Mouse (Mus musculus): ENCODE results near the gene Slc32a1. TPM values are rescaled to one million over a fixed set of nuclear protein-coding genes. Genes with fewer than 3 reads are reported as not detected.

Slc32a1 gene
- total RNA-seq (2017): not detected in 2 replicates

DNA sequence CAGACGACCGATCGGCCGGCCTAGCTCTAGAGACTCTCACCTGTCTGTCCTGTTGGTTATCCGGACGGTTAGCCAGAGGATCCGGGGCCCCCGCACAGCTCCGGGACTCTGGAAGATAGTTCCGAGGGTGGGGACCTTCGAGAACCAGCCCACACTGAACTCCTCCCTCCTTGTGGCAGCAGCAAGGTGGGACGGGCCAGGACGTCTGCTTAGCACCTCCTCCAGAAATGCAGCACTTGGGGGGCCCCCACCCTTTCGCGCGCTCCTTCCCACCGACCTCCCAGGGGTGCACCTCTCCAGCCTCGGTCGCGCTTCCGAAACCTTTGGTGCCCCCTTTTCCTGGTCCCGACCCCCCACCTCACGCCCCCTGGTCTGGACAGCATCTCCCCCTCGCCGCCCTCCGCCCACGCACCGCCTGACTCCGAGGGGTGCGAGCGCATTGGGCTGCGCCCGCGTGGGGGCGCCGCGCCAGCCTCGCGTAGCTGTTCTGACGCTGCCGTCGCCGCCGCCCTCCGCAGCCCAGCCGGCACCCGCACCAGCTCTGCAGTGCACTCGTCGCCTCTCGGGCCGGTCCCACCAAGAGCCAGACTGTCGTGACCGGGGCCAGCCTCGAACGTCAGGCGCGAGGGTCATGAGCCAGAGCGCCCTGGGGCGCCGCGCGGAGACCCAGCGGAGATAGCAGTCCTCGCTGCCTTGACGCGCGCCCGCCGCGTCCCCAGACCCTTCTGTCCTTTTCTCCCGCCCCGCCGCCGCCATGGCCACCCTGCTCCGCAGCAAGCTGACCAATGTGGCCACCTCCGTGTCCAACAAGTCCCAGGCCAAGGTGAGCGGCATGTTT is at the start of gene Slc32a1:
Gene Slc32a1 (plus strand): TSS at position 280 of the 838 bp plus-strand sequence.
- no peak for ATAC-seq (replicated peaks in 1 of 2; ENCODE audit: insufficient read depth in 1 of 2, low FRiP score in 2 of 2, low TSS enrichment in 1 of 2, low read depth in 1 of 2, poor library complexity in 2 of 2, severe bottlenecking in 2 of 2)

- no peak for ATAC-seq (replicated peaks in 1 of 2; ENCODE audit: insufficient read depth in 1 of 2, low FRiP score in 2 of 2, low TSS enrichment in 1 of 2, low read depth in 1 of 2, poor library complexity in 2 of 2, severe bottlenecking in 2 of 2)
Observed at GRCm38 (mm10) chr2:158560801-158561200, 49.8 kb upstream of the Slc32a1 start.

- ATAC-seq (replicated peaks in 1 of 2; ENCODE audit: insufficient read depth in 1 of 2, low FRiP score in 2 of 2, low TSS enrichment in 1 of 2, low read depth in 1 of 2, poor library complexity in 2 of 2, severe bottlenecking in 2 of 2): no peak
Observed at GRCm38 (mm10) chr2:158561371-158562144, 49.0 kb upstream of the Slc32a1 start.

DNA sequence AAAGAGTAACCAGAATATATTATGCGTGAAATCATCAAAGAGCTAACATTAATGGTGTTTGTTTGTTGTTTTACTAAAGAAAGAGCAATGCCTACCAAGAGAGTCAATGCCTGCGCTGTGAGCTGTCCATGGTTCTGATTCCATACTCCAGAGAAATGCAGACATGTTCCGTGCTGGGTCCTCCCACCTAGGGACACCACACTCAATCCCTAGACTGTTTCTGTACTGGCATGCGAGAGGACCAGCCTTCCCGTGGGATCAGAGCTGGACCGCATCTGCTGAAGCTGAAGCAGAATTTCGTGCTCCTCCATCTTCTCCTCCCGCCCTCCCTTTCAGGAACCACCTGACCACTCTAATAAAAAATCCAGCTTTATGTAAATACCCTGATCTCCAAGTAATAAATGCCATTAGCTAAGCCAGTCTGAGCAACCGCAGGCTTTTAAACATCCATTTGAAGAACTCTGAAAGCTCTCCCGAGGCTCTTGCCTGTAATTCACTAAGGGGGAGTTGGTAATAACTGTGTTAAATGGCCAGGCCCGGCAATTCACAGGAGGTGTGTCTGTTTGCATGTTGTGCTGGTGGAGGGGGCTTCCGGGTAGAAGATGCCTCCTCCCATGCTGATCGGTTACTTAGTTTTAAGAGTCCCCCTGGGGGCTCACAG is 40.0 kb upstream of the Slc32a1 start:
- ATAC-seq (replicated peaks in 1 of 2; ENCODE audit: insufficient read depth in 1 of 2, low FRiP score in 2 of 2, low TSS enrichment in 1 of 2, low read depth in 1 of 2, poor library complexity in 2 of 2, severe bottlenecking in 2 of 2): peak; percentile 74 to 76; a peak in 3 of 4 replicates

DNA sequence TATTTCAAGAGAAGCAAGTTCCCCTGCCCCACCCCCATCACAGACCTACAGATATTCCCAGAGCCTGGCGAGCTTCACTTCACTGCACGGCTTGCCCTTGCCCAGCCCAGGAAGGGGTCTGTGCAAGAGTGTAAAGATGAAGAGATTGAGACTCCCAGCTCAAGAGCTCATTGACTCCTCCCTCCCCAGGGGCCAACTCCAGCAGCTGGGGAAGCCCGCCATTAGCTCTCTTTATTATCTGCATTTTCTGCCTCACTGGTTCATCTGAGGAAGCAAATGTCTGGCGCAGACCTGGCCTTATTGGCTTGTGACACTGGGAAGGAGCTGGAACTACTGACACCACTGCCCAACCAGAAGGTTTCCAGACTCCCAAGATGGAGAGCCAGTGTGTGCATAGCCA is 30.6 kb upstream of the Slc32a1 start:
- no peak for ATAC-seq (replicated peaks in 1 of 2; ENCODE audit: insufficient read depth in 1 of 2, low FRiP score in 2 of 2, low TSS enrichment in 1 of 2, low read depth in 1 of 2, poor library complexity in 2 of 2, severe bottlenecking in 2 of 2)

DNA sequence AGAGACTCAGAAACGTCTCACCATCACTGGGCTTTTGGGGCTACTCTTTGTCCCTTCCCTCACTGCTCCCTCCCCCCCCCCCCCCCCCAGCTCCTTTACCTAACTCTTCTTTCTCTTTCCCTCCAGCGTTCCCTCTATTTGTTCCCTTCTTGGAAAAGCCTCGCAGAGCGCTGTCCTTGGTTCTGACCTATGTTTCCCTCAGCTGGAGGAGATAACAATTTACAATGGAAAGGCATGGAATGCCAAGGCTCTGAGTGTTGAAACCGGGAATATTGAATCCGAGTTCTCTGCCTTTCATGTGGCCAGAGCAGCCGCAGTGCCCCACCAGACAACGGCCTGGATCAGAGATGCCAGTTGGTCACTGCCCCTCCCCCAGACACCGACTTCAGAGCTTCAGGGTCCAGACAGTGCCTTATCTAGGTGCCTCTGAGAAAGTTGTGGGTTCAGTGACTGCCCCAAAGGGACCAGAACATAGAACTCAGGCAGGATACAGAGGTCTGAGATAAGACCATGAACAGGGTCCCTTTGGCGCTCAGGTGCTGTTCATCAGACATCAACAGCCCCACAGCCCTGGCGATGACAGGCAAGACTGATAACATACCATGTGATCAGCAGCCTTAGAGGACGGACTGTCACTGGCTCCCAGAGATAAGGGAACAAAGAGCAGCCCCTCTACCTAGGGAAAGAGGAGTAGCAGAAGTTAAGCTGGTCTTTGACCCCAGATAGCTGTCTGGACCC is 25.8 kb upstream of the Slc32a1 start:
- ATAC-seq (replicated peaks in 1 of 2; ENCODE audit: insufficient read depth in 1 of 2, low FRiP score in 2 of 2, low TSS enrichment in 1 of 2, low read depth in 1 of 2, poor library complexity in 2 of 2, severe bottlenecking in 2 of 2): no peak

- ATAC-seq (replicated peaks in 1 of 2; ENCODE audit: insufficient read depth in 1 of 2, low FRiP score in 2 of 2, low TSS enrichment in 1 of 2, low read depth in 1 of 2, poor library complexity in 2 of 2, severe bottlenecking in 2 of 2): no peak
Observed at GRCm38 (mm10) chr2:158588524-158589271, 21.9 kb upstream of the Slc32a1 start.

DNA sequence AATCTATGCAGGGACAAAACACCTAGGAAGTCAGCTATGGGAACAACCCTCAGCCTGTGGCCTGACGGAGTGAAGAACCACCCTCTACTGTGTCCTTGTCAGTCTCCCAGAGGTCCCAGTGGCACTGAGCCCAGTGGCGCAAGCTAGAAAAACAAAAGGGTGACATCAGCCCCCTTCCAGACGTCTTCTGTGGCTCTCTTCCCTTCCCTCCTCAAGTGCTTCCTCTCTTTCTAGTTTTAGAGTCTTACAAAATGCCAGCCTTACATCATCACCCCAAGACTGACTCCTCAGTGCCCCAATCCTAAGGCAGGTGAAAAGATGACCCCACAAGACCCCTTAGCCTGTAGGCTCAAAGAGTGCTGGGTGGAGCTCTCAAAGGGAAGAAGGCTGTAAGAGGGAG is 20.1 kb upstream of the Slc32a1 start:
- no peak for ATAC-seq (replicated peaks in 1 of 2; ENCODE audit: insufficient read depth in 1 of 2, low FRiP score in 2 of 2, low TSS enrichment in 1 of 2, low read depth in 1 of 2, poor library complexity in 2 of 2, severe bottlenecking in 2 of 2)

DNA sequence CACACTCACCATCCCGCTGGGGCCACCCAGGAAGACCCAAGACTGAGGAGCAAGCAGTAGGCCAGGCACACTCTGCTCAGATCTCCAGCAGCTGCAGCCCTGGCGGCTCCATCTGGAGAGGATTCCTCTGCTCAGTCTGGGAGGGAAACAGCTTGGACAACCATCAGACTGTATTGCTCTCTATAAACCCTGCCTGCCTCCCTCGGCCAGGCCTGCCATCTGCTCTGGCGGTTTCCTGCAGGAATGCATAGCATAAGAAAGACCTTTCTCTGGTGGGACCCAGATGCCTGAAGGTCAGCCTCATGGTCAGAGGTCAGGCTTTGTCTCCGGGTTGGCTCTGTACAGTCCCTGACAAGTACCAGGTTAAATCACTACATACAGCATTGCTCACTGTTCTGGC is 19.3 kb upstream of the Slc32a1 start:
- ATAC-seq (replicated peaks in 1 of 2; ENCODE audit: insufficient read depth in 1 of 2, low FRiP score in 2 of 2, low TSS enrichment in 1 of 2, low read depth in 1 of 2, poor library complexity in 2 of 2, severe bottlenecking in 2 of 2): no peak

DNA sequence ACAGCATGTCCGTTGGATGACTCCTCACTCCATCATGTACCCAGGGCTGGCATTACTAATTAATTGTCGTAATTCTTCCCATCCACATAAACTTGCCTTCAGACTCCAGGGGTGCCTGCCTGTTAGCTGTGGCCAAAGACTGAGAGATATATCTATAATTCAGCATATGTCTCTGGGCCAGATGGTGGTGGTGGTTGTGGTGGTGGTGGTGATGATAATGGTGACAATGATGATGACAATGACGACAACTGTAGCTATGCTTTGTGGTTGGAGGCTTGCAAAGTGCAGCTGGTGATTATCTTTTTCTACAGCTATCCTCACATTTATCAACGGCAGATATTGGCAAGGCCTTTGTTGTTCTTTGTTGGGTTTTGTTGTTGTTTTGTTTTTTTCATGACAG is 17.2 kb upstream of the Slc32a1 start:
- ATAC-seq (replicated peaks in 1 of 2; ENCODE audit: insufficient read depth in 1 of 2, low FRiP score in 2 of 2, low TSS enrichment in 1 of 2, low read depth in 1 of 2, poor library complexity in 2 of 2, severe bottlenecking in 2 of 2): no peak

GRCm38 (mm10) chr2:158595103-158595502 is 15.5 kb upstream of the Slc32a1 start:
- ATAC-seq (replicated peaks in 1 of 2; ENCODE audit: insufficient read depth in 1 of 2, low FRiP score in 2 of 2, low TSS enrichment in 1 of 2, low read depth in 1 of 2, poor library complexity in 2 of 2, severe bottlenecking in 2 of 2): peak; percentile 43 to 48; a peak in 2 of 4 replicates

GRCm38 (mm10) chr2:158595577-158595976 is 15.0 kb upstream of the Slc32a1 start:
- no peak for ATAC-seq (replicated peaks in 1 of 2; ENCODE audit: insufficient read depth in 1 of 2, low FRiP score in 2 of 2, low TSS enrichment in 1 of 2, low read depth in 1 of 2, poor library complexity in 2 of 2, severe bottlenecking in 2 of 2)

GRCm38 (mm10) chr2:158596803-158597202 is 13.8 kb upstream of the Slc32a1 start:
- ATAC-seq (replicated peaks in 1 of 2; ENCODE audit: insufficient read depth in 1 of 2, low FRiP score in 2 of 2, low TSS enrichment in 1 of 2, low read depth in 1 of 2, poor library complexity in 2 of 2, severe bottlenecking in 2 of 2): 0 out of 4 replicates have a peak, but pooled peaks of 1 of the 2 experiments have one; percentile 51

DNA sequence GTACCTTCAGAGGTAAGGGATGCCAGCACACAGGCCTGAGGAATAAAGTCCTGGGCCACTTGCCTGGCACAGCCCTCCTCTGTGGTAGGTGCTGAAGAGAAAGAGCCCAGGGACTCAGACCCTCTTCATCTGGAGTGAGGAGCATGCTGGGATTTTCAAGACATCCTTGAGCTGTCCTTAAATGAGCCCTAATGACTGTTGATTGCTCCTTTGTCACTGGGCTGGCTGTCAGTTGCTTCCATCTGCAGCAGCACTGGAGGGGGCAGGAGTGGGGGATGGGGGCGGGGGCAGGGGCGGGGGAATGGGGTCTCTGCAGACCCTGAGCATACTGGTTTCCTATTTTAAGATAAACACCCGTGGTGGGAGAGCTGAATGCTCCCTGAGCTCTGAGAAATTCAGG is 10.1 kb upstream of the Slc32a1 start:
- no peak for ATAC-seq (replicated peaks in 1 of 2; ENCODE audit: insufficient read depth in 1 of 2, low FRiP score in 2 of 2, low TSS enrichment in 1 of 2, low read depth in 1 of 2, poor library complexity in 2 of 2, severe bottlenecking in 2 of 2)

- no peak for ATAC-seq (replicated peaks in 1 of 2; ENCODE audit: insufficient read depth in 1 of 2, low FRiP score in 2 of 2, low TSS enrichment in 1 of 2, low read depth in 1 of 2, poor library complexity in 2 of 2, severe bottlenecking in 2 of 2)
Observed at GRCm38 (mm10) chr2:158601326-158601725, 9.2 kb upstream of the Slc32a1 start.

DNA sequence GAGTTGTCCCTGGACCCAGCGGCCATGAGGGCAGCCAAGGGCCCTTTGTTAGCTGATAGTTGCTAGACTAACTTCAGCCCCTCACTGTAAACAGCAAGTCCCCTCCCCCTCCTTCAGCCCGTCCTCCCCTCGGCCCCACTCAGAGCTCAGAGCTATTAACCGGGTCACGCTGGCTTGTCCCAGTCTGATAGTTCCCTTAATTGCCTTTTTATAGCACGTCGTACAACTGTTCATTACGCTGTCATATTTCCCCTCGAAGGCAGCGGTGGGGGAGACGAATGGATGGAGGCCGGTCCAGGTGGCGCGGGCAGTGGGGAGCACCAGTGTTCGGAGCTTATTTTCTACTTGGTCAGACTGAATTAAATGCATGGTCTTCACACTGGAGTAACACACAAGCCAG is 7.9 kb upstream of the Slc32a1 start:
- no peak for ATAC-seq (replicated peaks in 1 of 2; ENCODE audit: insufficient read depth in 1 of 2, low FRiP score in 2 of 2, low TSS enrichment in 1 of 2, low read depth in 1 of 2, poor library complexity in 2 of 2, severe bottlenecking in 2 of 2)

- peak; percentile 33 to 42; a peak in 2 of 4 replicates for ATAC-seq (replicated peaks in 1 of 2; ENCODE audit: insufficient read depth in 1 of 2, low FRiP score in 2 of 2, low TSS enrichment in 1 of 2, low read depth in 1 of 2, poor library complexity in 2 of 2, severe bottlenecking in 2 of 2)
Observed at GRCm38 (mm10) chr2:158606511-158606964, 4.0 kb upstream of the Slc32a1 start.
